ENCODE assay signal across 10 mouse cellular contexts in genomic region chr3:55079619-55080018, GRCm38 (mm10). TPM values are rescaled to one million over a fixed set of nuclear protein-coding genes. Genes with fewer than 3 reads are reported as not detected.
"Had no signal": no experiment of that assay in that cellular context is flagged by ENCODE, and none has a peak within 500 bp of the region (broad histone marks: within the 10 kb centered on the region; RNA-seq: fewer than 3 reads in every experiment).

No protein-coding gene starts in this region.

- H3K4me2 ChIP-seq: liver, embryonic 11.5 days; liver, embryonic 15.5 days; midbrain, embryonic 13.5 days; neural tube, embryonic 15.5 days had no signal

- H3K36me3 ChIP-seq: liver, embryonic 15.5 days; midbrain, embryonic 13.5 days; neural tube, embryonic 15.5 days had no signal

- H3K4me3 ChIP-seq: liver, embryonic 15.5 days; midbrain, embryonic 13.5 days; neural tube, embryonic 15.5 days had no signal

- H3K9me3 ChIP-seq: liver, embryonic 15.5 days; midbrain, embryonic 13.5 days; neural tube, embryonic 15.5 days had no signal

- H3K9ac ChIP-seq: liver, embryonic 15.5 days; midbrain, embryonic 13.5 days; neural tube, embryonic 15.5 days had no signal

- H3K27me3 ChIP-seq: liver, embryonic 15.5 days; midbrain, embryonic 13.5 days; neural tube, embryonic 15.5 days had no signal

- H3K27ac ChIP-seq: liver, embryonic 15.5 days; midbrain, embryonic 13.5 days; neural tube, embryonic 15.5 days had no signal

- H3K4me1 ChIP-seq: liver, embryonic 15.5 days had no signal

RNA-seq across cellular contexts. Expression of gene Ccna1, which starts 24.3 kb away (rescaled TPM):
- total RNA-seq: megakaryocyte progenitor cell, adult 5-6 weeks had no signal
- polyA plus RNA-seq: kidney, adult 2 months had no signal

RNA-seq across cellular contexts. Expression of gene Ccdc169, which starts 57.5 kb away (rescaled TPM):
- total RNA-seq: layer of hippocampus, postnatal 14 days; megakaryocyte progenitor cell, adult 5-6 weeks had no signal
- polyA plus RNA-seq: large intestine, adult 2 months; liver, embryonic 11.5 days; liver, embryonic 15.5 days; neural tube, embryonic 15.5 days; small intestine, adult 2 months; stomach, embryonic 16.5 days had no signal
